Mouse (Mus musculus) left cerebral cortex, postnatal 36 days (tissue): ENCODE results near the gene Elof1. TPM values are rescaled to one million over a fixed set of nuclear protein-coding genes. Genes with fewer than 3 reads are reported as not detected.
A peak's percentile ranks its signal among the peaks of the same experiment; 100 is the strongest.

Experiments used
- DNase-seq, 2 experiments: peaks; one replicate each; pipeline ENCODE4 v3.0.0; 2021 to 2022; ENCODE audit warnings: low spot score in 2 of 2, mixed read lengths in 1 of 2
- intact Hi-C: fragments of 180-260 bp; cut with DNase I; formaldehyde crosslinking; loops from one replicate; pipeline ENCODE4 v1.15.1; 2025
- total RNA-seq, 2 experiments: library from RNA; stranded (reverse); gene quantifications; 2 replicates each; pipeline ENCODE4 v1.2.3; 2021

The Elof1 gene
- total RNA-seq, 2 experiments from 2014 or later: 58.8 to 75.1 TPM

DNA sequence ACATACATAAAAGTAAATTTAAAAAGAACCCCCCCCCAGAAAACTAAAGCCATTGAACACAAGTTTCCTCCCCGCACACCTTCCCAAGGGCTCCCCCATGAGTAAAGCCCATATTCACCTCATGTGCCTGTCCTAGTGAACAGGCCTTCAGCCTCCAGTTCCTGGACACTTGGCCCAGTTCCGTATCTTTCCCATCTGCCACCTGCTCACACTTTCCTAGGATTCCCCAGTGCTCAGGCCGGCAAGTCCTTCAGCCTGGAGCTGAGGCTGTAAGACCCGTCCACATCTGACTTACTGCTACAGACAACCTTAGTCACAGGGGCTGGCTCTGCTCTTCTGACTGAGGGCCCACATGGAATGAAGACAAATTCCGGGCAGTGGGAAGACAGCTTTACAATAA is 22.8 kb upstream of the Elof1 start:
- intact Hi-C loops: loop anchor here (5.0 to 10.0 kb wide), 3 partner anchors 42 to 165 kb away; partner anchors contain the start of gene Cnn1
- no peak for DNase-seq

DNA sequence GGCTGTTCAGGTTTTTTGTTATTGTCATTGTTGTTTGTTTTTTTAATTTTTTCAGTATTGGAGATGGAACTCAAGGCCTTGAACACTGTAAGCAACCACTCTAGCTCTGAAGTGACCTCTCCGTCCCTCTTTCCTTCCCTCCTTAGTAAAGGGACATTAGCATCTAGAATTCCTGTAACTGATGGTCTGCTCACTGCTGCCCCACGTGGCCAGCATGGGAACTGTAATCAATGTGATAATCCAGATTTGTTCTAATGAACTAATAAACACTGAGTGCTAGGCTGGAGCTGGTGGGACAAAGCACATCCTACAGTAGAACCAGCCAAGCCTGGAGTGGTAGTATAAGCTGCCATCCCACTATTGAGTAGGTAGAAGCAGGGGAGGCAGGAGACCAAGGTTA is 21.5 kb upstream of the Elof1 start:
- intact Hi-C loops: no loop called here
- DNase-seq: no peak

DNA sequence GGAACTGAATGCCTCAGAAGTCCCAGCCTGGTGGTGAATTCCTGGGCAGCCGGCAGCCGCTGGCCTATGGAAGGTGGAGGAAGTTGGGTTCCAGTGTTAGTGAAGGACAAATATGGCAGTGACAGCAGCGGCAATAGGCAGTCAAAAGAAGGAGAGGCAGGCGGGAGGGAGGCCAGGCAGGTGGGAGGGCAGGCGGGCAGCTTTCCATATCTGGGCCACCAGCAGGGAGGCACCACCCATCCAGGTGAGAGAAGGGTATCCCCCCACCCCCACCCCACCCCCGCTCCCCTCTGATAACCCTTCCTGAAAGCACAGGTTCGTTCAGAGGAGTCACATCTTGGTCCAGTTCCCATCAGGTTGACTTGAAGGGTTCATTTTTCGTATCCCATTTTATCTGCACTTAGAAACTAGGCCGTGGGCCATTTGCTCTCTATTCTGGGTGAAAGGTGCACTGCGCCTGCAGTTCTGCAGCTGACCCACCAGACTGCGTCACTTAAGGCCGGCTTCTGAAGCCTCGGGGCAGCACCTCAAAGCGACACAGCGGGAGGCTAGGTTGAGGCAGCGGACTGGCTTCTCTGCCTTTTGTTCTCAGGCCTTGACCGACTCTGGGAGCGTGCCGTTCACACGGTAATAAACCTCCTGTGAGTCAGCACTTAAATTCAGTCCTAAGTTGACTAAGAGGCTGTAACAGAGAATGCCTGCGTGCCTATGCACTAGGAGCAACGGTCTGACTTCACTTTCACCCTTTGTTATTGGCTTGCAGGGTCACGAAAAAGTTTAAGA is 20.0 kb upstream of the Elof1 start:
- intact Hi-C loops: no loop called here
- no peak for DNase-seq

DNA sequence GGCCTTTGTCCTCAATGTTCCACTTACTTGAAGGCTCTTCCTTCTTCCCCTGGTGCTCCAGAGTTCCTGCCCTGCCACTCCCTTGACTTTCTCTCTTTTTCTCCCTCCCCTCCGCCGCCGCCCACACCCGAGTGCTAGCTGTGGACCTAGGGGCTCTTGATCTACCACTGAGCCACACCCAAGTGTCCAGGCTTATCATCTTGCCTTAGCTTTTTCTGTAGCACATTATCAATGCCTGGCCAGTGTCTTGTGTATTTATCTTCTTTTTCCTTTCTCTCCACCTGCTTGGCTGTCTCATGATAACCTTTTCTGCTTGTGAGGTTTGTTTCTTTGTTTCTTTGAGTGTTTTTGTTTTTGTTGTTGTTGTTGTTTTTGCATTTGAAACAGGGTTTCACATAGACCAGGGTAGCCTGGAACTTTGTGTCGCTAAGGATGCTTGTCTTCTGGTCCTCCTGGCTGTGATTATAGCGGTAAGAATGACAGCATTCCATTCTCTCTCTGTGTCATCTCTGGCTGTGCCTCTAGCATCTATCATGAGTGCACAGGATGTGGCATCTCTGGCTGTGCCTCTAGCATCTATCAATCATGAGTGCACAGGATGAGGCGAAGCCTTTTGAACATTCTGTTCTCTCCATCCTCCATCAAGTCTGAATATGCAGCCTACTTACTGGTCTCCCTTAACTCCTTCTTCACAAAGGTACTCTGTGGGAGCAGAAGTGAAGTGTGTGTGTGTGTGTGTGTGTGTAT is 18.8 kb upstream of the Elof1 start, which contains the start of gene Acp5:
Gene Acp5, minus strand, starts transcription at position 68 of the 747 bp plus-strand sequence.
- intact Hi-C loops: no loop called here
- no peak for DNase-seq

DNA sequence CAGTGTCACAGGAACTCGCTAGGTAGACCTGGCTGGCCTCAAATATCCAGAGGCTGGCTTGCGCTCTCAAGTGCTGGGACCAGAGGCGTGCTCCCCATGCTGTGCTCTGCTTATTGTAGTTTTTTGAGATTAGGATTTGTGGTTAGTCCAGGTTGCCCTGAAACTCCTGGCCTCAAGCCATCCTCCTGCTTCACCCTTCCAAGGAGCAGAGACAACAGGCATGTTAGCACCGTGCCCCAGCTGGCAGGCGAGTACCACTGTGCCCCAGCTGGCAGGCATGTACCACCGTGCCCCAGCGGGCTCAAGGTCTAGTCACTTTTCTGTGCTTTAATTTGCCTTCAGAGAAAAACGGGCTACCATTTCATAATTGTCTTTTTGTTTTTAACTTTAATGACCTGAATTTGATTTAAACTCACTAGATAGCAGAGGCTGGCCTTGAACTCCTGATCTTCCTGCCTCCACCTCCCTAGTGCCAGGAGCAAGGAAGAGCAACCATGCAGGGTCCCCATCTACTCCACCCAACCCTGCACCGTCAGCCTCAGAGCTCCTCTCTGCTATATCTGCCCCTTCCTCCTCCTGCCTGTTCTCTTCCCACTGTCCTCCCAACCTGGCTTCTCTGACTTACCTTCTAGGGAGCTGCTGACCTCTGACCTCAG is 18.1 kb upstream of the Elof1 start:
- intact Hi-C loops: no loop called here
- no peak for DNase-seq

DNA sequence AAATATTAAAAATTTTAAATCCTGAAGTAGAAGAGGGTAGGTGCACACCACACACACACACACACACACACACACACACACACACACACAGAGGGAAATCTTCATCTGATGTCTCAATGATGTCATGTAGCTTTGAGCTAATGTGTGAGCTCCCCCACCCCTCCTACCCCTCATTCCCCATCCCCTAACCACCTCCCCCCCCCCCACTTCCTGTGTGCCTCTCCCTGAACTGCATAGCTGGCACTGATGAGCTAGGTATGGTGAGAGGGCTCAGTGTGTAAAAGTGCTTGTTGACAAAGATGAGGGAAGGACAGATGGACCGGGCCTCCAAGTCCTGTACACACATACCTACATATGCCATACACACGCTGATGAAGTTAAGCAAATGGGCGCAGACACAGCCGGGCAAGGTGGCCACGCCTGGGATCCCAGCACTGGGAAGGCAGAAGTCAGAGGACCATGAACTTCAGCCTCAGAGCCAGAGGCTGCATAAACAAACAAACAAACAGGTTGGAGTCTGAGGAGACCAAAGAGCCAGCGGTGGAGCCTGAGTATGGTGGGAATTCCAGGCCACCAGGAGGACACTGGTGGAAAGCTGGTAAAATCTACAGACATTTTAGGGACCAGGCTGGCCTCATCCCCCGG is 17.4 kb upstream of the Elof1 start:
- DNase-seq: no peak
- intact Hi-C loops: no loop called here

DNA sequence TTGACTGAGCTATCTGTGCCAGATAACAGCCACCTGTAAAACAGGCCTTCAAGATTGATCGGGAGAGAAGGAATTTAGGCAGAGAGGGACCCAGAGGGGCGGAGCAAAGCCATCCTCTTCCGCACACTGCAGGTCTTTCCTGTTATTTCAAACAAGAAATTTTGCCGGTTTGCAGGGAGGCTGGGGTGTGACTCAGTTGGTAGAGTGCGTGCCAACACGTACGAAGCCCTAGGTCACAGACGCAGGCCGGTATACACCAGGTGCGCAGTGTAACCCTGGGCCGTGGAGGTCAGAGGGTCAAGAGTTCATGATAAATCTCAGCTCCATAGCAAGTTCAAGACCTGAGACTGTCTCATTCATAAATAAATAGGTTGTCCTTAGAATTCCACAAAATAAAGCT is 15.2 kb upstream of the Elof1 start:
- DNase-seq: no peak
- intact Hi-C loops: no loop called here

DNA sequence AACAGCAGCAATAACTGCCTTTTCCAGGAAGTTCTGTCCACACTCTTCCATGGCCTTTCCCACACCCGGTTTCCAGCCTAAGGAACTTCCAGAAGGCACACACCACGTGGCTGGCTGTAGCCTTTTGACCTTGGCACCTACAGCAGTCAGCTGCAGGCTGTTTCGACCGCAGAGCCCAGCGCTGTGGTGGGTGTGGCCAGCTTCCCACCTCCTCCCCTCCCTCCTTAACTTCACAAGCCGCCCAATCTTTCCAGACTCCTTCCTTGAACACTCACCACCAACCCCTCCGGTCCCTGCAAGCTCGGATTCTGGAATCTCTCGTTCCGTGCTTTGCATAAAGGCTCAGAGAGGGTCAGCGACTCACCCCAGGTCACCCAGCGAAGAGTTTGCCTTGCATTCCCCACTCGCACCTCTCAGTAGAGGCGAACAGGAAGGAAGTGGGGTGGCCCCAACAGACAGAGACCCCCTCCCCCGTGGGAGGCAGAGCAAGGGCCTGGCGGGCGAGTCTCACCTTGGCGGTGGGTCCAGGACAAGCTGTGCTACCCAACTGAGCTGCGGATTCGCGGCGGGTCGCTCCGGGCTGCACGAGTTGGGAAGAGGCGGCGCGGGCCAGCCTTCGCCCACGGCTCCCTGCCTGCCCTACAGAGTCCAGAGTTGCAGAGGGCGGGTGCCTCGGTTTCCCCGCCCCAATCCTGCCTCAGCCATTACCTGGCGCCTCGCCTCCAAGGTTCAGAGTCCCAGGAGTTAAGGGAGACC is 14.4 kb upstream of the Elof1 start:
- no peak for DNase-seq
- intact Hi-C loops: no loop called here

DNA sequence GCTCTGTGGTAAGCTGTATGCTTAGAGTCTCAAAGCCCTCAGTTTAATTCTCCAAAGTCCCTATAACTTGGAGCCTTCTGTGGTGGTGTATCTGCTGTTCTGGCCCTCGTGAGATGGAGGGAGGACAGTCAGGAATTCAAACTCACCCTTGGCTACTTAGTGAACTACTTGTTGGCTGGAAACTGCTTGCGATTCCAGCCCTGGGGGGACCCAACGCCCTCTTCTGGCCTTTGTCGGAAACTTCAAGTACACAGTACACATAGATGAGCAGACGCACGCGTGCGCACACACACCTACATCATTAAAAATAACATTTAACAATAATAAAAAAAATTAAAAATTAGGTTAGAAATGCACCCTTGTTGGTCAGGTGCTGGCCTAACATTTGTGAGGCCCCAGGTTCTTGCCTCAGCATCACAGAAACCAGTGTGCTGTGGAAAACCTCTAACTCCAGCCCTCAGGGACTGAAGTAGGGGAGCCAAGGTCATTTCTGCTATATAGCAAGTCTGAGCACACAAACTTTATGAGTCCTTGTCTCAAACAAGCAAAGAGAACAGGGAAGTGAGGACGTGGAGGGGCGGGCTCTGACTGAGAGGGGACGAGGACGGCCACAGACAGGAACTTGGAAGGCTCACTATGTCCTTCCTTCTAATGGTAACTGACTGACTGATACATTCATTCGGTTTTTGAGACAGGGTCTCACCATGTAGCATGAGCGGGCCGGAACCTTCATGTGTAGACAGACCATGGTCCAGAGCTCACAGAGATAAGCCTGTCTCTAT is 8.5 kb upstream of the Elof1 start:
- intact Hi-C loops: no loop called here
- DNase-seq: no peak

DNA sequence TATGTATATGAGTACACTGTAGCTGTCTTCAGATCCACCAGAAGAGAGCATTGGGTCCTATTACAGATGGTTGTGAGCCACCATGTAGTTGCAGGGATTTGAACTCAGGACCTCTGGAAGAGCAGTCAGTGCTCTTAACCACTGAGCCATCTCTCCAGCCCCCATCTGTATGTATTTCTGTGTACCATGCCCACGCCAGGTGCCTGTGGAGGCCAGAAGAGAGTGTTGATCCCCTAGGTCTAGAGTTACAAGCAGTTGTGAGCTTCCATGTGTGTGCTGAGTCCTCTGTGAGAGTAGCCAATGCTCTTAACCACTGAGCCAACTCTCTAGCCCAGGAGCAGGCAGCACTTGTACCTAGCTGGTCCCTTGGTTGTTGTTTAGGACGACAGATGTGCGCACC is 7.2 kb upstream of the Elof1 start:
- intact Hi-C loops: no loop called here

DNA sequence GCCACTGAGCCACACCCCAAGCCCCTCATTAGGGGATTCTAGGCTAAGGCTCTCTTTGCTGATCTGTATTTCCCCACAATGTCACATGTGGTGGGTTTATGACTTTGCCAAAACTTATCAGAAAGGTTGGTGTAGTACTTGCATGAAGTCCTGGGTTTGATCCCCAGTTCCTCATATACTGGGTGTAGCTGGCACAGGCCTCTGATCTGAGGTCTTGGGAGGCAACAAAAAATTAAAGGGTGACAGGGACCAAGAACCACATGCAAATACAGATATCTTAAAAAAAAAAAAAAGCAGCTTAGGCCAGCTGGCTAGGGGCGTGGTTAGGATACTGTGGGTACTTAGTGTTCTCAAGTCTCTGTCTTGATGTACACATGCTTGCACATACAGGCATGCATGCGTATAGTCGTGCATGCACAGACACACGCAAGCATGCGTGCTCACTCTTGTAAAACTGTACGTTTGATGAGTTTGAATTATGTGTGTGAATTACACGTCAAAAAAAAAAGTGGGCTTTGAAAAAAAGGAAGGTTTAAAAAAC is 6.2 kb upstream of the Elof1 start:
- DNase-seq: no peak
- intact Hi-C loops: no loop called here

More for the DNA sequence above, 7.2 kb upstream of the Elof1 start:
- DNase-seq: no peak

DNA sequence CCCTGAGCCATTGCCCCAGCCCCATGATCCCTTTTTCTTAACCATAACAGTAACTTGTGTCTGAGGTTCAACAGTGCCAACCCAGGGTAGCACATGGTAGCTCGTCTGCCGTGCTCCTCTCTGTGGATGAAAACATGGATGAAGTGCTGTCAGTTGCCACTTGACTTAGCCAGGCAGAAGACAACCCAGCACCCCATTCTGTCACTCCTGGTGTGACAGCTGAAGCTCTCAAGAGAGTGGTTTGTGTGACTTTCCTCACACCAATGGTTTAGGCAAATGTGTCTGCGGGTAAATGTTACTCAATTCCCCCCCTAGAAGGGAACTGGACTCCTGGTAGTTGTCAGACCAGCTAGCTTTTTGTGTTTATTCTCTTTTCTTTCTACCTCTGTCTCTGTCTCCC is 5.0 kb upstream of the Elof1 start:
- intact Hi-C loops: no loop called here

DNA sequence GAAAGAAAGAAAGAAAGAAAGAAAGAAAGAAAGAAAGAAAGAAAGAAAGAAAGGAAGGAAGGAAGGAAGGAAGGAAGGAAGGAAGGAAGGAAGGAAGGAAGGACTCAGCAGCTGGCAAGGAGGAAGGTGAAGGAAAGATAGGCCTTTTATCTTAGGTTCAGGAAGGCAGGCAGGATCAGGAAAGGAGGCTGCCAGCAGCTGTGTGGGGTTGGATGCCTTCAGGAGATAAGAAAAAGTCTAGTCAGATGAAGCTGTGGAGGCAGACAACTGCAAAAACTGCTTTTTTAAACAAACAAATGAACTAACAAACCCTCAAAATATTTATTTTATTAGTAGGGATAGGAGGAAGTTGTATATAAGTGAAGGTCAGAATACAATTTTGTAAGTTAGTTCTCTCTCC is 4.6 kb upstream of the Elof1 start:
- intact Hi-C loops: no loop called here
- no peak for DNase-seq

More for the DNA sequence above, 5.0 kb upstream of the Elof1 start:
- no peak for DNase-seq

DNA sequence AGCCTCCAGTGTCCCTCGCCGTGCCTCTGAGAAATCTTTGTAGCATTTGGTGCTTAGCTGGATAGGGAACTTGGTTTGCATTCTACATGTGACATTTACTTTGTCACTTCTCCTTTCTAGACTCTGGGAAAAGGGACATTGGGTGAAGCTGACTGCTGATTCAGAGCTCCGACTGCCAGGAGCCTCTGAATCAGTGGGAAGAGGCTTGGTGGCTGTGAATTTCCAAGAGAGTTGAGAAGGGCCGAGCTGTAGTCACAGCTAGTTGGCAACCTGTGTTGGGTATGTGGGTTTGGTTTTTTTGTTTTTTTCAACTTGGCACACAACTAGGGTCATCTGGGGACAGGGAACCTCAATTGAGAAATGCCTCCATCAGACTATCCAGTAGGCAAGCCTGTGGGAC is 2.6 kb upstream of the Elof1 start:
- DNase-seq: peak; percentile 42 to 54
- intact Hi-C loops: no loop called here

DNA sequence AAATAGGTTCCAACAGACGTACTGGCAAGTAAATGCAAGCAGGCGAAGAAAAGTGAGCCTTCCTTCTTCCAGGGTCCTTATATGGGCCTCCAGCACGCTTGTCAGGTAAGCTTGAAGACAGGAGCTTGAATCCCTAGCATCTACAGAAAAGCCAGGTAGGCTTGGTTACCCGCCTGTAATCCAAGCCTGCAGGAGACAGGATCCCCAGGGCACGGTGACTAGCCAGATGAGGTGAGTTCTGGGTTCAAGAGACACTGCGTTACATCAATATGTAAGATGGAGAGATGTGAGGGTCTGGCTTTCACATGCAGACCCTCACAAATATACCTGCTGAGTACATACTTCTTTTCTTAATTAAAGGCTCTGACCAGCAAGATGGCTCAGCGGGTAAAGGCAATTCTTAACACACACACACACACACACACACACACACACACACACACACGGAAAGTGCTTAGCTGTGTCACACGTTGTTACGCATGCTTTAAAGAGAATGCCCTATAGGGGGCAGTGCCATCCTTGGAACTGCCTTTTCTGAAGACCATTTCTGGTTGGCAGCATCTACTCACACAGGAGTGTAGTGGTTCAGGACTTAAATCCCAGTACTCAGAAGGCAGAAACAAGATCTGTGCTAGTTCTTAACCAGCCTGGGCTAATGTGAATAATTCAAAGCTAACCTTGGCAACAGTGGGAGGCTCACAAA is 933 bp upstream of the Elof1 start:
- peak; percentile 20 to 34 for DNase-seq
- intact Hi-C loops: loop anchor here (1.0 to 2.0 kb wide), 2 partner anchors 33 to 47 kb away; partner anchors contain the start of genes Ecsit, Gm49318 and Zfp653

DNA sequence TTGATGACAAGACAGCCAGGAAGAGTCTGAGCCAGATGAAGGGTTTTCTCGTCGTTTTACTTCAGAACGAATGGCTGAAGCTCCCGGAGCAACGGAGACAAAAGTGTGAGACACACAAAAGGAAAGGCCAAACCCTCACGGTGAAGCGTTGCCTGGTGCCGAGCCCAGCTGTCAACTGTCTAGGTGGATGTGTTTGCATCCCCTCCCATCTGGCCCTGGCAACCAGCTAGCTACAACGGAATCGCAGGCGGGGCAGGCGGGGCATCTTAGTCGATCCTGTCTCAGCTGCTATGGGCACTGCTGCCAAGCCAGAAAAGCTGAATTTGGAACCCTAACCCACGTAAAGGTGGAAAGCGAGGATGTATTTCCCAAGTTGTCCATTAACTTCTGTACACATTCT is 886 bp downstream of the Elof1 start:
- no peak for DNase-seq
- intact Hi-C loops: loop anchor here (2.0 kb wide), 1 partner anchor 45 kb away; the partner anchor contains the start of genes Gm49318 and Zfp653

DNA sequence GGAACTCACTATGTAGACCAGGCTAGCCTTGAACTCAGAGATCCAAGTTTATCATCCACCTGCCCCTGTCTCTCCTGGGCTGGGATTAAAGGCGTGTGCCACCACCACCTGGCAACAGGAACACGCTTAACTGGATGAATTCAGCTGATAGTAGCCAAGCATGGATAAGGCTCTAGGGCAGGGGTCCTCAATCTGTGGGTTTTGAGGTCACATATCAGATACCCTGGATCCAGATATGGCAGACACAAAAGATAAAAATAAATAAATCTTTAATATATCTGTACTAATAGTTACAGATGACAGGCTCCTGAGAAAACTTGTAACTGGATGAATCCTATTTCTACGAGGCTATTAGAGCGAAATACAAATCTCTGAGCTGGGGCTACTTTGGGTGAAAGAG is 1.3 kb downstream of the Elof1 start:
- intact Hi-C loops: loop anchor here (2.0 kb wide), 1 partner anchor 45 kb away; the partner anchor contains the start of genes Gm49318 and Zfp653
- no peak for DNase-seq
